Mouse (Mus musculus) brain, embryonic 14.5 days (tissue): ENCODE data around the gene Tmc2.

Source experiments
- CTCF ChIP-seq: fragments of 200-500 bp; IDR thresholded peaks from 2 replicates; pipeline ENCODE4 v1.5.1; 2012; ENCODE audit warnings: inconsistent platforms, mild to moderate bottlenecking, moderate library complexity, borderline replicate concordance; ENCODE audit not compliant: insufficient read depth, insufficient read length; ENCODE audit errors: extremely low read depth
- POLR2A ChIP-seq: fragments of 200-500 bp; IDR thresholded peaks from 2 replicates; pipeline ENCODE4 v1.6.1; 2012; ENCODE audit warnings: mild to moderate bottlenecking, inconsistent platforms, borderline replicate concordance; ENCODE audit not compliant: poor library complexity, insufficient read depth, insufficient read length, severe bottlenecking; ENCODE audit errors: extremely low read depth

GRCm38 (mm10) chr2:130200961-130201360 lies 6.0 kb downstream of the Tmc2 start:
- TF ChIP-seq POLR2A (no peak), CTCF (no peak)
